Mouse (Mus musculus): Measurements from ENCODE around the gene Cfd. TPM values are rescaled to one million over a fixed set of nuclear protein-coding genes. Genes with fewer than 3 reads are reported as not detected.

The Cfd gene
- total RNA-seq, 2 experiments from 2014 or later: 11.1 to 61.8 TPM

DNA sequence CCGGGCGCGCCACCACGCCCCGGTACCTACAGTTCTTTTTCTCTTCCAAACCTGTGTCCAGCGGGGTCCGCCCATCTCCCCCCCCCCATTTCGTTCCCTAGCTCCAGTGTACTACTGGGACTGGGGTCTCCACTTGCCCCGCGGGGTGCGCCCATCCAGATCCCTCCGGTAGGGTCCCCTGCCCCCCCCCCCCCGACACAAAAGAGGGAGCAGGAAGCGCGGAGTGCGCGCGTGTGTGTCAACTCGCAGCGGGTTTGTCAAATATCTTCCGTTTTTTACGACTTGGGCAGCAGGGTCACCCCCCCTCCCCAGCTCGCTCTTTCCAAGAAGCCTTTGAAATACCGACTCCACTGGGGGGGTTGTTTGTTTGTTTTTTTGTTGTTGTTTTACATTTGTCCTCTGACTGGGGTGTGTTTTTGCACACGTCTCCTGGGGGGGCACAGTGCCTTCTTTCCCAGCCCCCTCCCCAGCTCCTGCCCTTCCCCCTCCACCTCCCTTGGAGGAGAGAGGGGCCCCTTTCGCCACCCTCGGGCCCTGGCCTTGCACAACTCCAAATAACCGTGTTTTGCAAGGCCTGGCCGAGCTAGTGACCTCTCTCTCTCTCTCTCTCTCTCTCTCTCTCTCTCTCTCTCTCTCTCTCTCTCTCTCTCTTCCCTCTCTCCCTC, 37.5 kb downstream of the Cfd start:
- no peak for DNase-seq (ENCODE audit: low spot score)
- intact Hi-C loops (cut with DNase I): no loop called here

- DNase-seq (ENCODE audit: low spot score): no peak
- intact Hi-C loops (cut with DNase I): no loop called here
Observed at GRCm38 (mm10) chr10:79928907-79929701, 38.5 kb downstream of the Cfd start.

- no peak for DNase-seq (ENCODE audit: low spot score)
- intact Hi-C loops (cut with DNase I): no loop called here
Observed at GRCm38 (mm10) chr10:79929967-79930825, 39.5 kb downstream of the Cfd start.

- intact Hi-C loops (cut with DNase I): no loop called here
- DNase-seq (ENCODE audit: low spot score): no peak
Observed at GRCm38 (mm10) chr10:79930826-79931186, 40.2 kb downstream of the Cfd start.

DNA sequence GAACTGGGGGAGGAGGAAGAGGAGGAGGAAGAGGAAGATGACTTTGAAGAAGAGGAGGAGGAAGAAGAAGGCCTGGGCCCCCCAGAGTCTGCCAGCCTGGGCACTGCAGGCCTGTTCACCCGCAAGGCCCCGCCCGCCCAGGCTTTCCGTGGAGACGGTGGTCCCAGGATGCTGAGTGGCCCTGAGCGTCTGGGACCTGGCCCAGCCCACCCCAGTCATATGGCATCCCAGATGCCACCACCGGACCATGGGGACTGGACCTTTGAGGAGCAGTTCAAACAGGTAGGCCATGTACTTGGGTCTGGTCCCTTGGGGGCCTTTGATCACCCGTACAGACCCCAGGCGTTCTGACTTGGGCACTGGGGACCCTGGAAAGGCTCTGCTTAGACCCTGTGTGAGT, 41.1 kb downstream of the Cfd start:
- no peak for DNase-seq (ENCODE audit: low spot score)
- intact Hi-C loops (cut with DNase I): no loop called here

GRCm38 (mm10) chr10:79932736-79933135, 42.1 kb downstream of the Cfd start:
- DNase-seq (ENCODE audit: low spot score): peak; percentile 73
- intact Hi-C loops (cut with DNase I): no loop called here

GRCm38 (mm10) chr10:79933145-79933679, 42.6 kb downstream of the Cfd start:
- no peak for DNase-seq (ENCODE audit: low spot score)
- intact Hi-C loops (cut with DNase I): no loop called here

DNA sequence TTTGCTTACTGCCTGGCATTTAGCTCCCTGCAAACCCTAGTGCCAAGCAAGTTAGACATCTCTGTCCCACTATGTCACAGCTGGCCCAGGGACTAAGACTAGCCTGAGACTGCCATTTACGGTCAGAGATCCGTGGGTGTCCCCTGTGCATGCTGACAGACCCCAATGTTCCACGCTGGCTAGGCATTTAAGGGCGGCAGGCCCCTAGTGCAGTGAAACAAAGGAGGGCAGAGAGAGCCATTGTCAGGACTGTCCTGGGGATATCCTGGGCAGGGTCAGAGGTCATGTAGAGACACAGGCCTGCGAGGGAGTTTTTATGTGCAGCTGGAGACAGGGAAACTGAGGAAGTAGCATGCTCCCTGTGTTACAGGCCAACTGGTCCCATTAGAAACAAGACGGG, 43.2 kb downstream of the Cfd start:
- intact Hi-C loops (cut with DNase I): no loop called here
- no peak for DNase-seq (ENCODE audit: low spot score)

DNA sequence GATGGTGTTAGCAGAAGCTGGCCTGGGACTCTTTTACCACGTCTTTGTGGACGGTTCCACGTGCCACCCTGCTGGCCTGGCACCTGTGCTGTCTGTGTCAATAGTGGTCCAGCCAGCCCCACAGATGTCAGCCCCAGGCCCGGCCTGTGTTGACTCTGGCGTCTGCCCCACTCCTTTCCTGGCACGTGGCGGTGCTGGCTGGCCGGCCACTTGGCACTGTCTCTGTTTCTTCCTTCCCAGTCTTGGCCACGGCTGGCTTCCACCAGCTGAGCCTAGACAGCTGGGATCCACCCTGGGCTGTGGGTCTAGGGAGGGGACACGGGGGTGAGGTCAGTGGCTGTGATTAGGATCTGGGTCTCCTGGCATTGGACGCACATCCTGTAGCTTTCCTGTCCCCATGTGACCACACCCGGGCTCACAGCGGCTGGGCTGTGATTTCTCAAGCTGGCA, 43.6 kb downstream of the Cfd start:
- intact Hi-C loops (cut with DNase I): no loop called here

DNA sequence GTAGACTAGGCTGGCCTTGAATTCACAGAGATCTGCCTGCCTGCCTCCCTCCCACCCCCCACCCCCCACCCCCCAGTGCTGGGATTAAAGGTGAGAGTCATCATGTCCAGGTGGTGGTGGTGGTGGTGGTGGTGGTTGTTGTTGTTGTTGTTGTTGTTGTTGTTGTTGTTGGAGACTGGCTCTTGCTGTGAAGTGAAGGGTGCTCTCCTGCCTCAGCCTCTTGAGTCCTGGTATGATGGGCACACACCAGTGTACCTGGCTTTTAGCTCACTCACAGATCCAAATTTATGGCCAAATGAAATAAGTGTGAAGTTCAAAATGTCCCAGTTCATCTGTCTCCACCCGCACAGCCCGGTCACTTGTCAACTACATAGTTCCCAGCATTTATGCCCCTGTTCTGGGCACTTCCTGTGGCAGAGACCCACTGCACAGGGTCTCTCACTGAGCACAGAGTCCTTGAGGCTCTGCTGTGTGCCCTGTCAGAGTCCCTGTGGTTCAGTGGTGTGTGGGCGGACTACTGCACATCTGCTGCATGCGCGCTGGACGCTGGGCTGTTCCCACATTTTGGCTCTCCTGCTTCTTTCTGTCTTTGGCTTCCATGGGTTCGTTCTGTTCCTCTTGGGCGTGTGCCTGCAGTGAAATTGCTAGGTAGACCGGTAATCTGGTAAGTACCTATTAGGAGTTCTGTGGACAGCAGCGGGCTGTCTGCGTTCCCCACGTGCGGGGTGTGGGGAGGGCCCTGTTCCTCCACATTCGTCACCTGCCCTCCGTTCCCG, 44.3 kb downstream of the Cfd start:
- DNase-seq (ENCODE audit: low spot score): no peak
- intact Hi-C loops (cut with DNase I): no loop called here

More for the DNA sequence above, 43.6 kb downstream of the Cfd start:
- DNase-seq (ENCODE audit: low spot score): peak; percentile 90

DNA sequence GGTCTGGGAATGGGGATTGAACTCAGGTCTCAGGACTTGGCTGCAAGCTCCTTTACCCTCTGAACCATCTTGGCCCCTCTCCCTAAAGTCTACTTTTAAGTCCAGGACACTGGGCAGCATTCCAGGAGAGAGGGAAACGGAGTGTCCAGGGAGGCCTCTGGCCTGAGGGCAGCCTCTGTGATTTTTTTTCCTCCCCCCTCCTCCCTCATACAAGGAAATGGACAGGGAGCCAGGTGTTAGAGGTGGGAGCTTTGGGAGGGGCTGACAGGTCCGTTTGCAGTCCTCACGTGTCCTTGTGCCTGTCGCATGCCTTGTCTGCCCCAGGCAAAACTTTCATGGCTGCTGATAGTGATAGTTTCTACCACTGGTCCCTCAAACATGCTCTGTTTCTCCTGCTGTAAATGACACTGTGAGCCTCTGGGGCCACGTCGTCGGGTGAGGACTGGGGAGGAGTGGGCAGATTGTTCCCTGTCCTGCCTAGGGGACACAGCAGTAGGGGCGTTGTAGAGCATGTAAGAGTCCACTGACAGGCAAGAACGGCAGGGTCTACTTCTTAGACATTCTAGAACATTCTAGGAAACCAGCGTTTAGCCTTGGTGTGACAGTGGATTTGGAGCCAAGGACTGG, 45.7 kb downstream of the Cfd start:
- intact Hi-C loops (cut with DNase I): no loop called here
- no peak for DNase-seq (ENCODE audit: low spot score)

DNA sequence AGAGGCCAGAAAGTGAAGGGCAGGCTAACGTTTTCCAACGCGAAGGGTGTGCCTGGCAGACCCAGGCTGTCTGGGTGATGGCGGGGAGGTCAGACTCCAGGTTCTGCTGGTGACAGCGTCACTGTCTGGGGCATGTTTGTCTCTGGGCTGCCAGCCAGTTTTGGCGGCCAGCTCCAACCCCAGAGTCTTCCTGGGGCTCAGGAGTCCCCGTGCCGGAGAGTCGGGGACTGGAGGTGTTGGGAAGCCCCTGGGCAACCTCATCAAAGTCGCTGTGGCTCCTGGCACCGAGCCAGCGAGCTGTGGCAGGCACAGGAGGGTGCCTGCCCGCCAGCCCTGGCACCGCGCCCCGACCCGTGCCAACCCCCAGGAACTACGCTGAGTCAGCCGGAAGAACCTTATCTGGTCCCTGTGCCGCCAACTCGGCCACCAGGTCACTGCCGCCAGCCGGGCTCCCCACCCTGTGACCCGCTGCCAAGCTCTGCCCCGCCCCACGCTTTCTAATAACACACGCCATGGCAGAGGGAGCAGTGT, 46.3 kb downstream of the Cfd start:
- DNase-seq (ENCODE audit: low spot score): peak; percentile 63
- intact Hi-C loops (cut with DNase I): no loop called here

DNA sequence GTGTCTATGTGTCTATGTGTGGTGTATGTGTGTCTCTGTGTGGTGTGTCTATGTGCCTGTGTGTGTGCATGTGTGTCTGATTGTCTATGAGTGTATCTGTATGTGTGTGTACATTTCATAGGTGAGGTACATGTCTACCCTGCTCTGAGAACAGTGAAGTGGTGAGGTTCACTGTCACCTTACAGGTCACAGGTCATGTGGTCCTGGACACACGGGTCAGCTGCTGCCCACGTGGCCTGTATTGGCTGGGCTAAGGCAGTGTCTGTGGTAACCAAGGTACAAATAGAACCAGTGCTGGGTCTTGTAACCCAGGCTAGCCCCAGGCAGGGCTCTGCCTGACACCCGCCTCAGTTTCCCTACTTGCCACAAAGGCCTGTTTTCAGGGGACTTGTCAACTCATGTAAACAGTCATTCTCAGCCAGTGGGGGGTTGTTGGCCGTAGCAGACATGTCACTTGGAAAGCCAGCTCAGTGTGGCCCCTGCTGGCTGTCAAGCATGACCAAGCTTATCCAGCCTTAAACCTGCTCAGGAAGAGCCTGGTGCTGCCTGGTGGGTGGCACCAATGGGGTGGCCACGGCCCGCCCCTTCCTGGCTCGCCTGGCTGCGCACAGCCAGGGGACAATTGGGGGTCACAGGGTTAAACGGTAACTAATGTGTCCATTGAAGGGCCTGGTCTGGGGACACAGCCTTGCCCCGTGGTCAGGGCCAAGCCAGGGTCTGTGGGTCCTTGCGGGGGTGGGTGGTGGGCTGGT, 47.3 kb downstream of the Cfd start:
- DNase-seq (ENCODE audit: low spot score): no peak
- intact Hi-C loops (cut with DNase I): no loop called here

DNA sequence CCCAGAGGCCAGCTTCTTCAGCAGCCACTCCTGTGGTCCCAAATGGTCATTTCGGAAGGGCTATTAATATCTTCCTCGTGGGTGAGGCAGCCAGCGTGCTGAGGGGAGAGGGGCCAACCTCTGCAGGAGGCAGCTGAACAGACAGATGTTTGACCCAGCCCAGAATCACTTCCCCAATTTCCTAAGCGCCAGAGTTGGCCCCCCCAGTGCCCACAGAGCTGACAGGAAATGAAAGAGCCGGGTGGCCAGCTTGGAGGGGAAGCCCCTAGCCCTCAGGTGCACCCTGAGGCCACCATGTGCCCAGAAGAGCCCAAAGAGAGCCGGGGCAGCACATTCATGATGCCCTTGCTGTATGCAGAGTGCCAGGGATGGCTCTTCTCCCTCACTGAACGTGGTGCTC, 50.1 kb downstream of the Cfd start:
- DNase-seq (ENCODE audit: low spot score): peak; percentile 39
- intact Hi-C loops (cut with DNase I): no loop called here
